Comparison of ENCODE assay signal across 11 mouse cellular contexts in the genomic region with DNA sequence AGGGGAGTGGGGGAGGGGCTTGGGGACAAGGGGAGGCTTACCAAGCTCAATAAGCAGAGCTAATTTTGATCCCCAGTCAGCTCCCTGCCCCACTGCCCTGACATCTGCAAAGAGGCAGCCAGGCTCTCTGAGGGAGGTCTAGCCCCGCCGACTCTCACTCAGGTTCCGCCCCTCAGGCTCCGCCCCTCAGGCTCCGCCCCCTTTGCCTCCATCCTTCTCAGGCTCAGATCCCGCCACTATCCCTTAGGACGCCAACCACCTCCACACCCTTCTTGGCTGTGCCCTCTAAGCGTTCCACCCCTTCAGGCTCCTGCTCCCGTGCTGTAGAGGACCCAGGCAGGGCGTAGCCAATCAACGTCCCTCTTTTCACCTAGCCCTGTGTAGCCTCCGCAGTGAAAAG. TPM values are rescaled to one million over a fixed set of nuclear protein-coding genes. Genes with fewer than 3 reads are reported as not detected.
DNase-seq lines count a peak whose midpoint lies in the region; ATAC-seq and TF ChIP-seq lines count a peak whose summit lies in the region.
"Had no signal": no experiment of that assay in that cellular context is flagged by ENCODE, and none has a peak within 500 bp of the region (broad histone marks: within the 10 kb centered on the region; RNA-seq: fewer than 3 reads in every experiment).

No protein-coding gene starts in this region.

- H3K27ac ChIP-seq in heart, embryonic 11.5 days (ENCODE audit: low read depth, low read length), result no peak overlapping the region
- no peak overlapping the region for H3K27ac ChIP-seq in ES-Bruce4 (ENCODE audit: insufficient read depth, low read length)
- no peak overlapping the region for H3K27ac ChIP-seq in forebrain, embryonic 15.5 days (replicated peaks)
- no peak overlapping the region for H3K27ac ChIP-seq in midbrain, embryonic 11.5 days (ENCODE audit: low read depth, low read length)
- H3K27ac ChIP-seq: liver, embryonic 14.5 days had no signal

- no peaks in the 10 kb centered on the region for H3K9me3 ChIP-seq in heart, embryonic 11.5 days (replicated peaks; ENCODE audit: control insufficient read depth, low read length)
- H3K9me3 ChIP-seq in ES-Bruce4 (replicated peaks; ENCODE audit: control insufficient read depth, insufficient read depth, low read length, poor library complexity, severe bottlenecking), result no peaks in the 10 kb centered on the region
- H3K9me3 ChIP-seq in forebrain, embryonic 15.5 days, result no peaks in the 10 kb centered on the region
- H3K9me3 ChIP-seq in midbrain, embryonic 11.5 days (ENCODE audit: control insufficient read depth, low read length), result no peaks in the 10 kb centered on the region

- DNase-seq in heart, adult 18-20 months, result no peak
- peak; percentile 97 for DNase-seq in midbrain, embryonic 11.5 days (ENCODE audit: low spot score, missing footprints)
- DNase-seq in cerebellum, postnatal 4 days (ENCODE audit: low spot score in 2 of 2), result no peak
- no peak for DNase-seq in gastrocnemius, postnatal 14 days
- DNase-seq in ovary, adult 18-20 months (ENCODE audit: low spot score), result no peak
- DNase-seq: gastrocnemius, postnatal 25 days; right cerebral cortex, postnatal 14 days had no signal

- no peaks in the 10 kb centered on the region; the same call in 1 of the 2 replicates for H3K27me3 ChIP-seq in heart, embryonic 11.5 days (ENCODE audit: control insufficient read depth, insufficient read depth, low read length)
- no peaks in the 10 kb centered on the region for H3K27me3 ChIP-seq in ES-Bruce4 (ENCODE audit: control insufficient read depth, insufficient read depth, low read length, poor library complexity, severe bottlenecking)
- no peaks in the 10 kb centered on the region for H3K27me3 ChIP-seq in forebrain, embryonic 15.5 days
- H3K27me3 ChIP-seq in midbrain, embryonic 11.5 days (ENCODE audit: control insufficient read depth, insufficient read depth, low read length), result no peaks in the 10 kb centered on the region

- ATAC-seq in heart, embryonic 11.5 days (replicated peaks; ENCODE audit: insufficient number of reproducible peaks, low FRiP score, low TSS enrichment), result peak; percentile 40; the same call in 1 of the 2 replicates
- no peak for ATAC-seq in forebrain, embryonic 15.5 days (replicated peaks)
- ATAC-seq in midbrain, embryonic 11.5 days (ENCODE audit: low FRiP score), result peak; percentile 62

- H3K9ac ChIP-seq in heart, embryonic 11.5 days (ENCODE audit: low read depth, low read length), result no peak overlapping the region
- no peak overlapping the region for H3K9ac ChIP-seq in ES-Bruce4 (ENCODE audit: low read depth, poor library complexity, severe bottlenecking)
- no peak overlapping the region for H3K9ac ChIP-seq in forebrain, embryonic 15.5 days (replicated peaks)
- H3K9ac ChIP-seq in midbrain, embryonic 11.5 days (ENCODE audit: low read length), result no peak overlapping the region
- H3K9ac ChIP-seq: liver, embryonic 14.5 days had no signal

- 5% methylated on average over 12 of the region's 12 CpGs for WGBS in heart, embryonic 11.5 days (ENCODE audit: insufficient replicate concordance)
- 12% methylated on average over 12 of the region's 12 CpGs for WGBS in forebrain, embryonic 15.5 days
- WGBS in midbrain, embryonic 11.5 days, result 5% methylated on average over 12 of the region's 12 CpGs

- intact Hi-C loops in gastrocnemius, postnatal 14 days (cut with DNase I; ENCODE audit: low total_unique reads), result no loop called here

- peak; percentile 25 for TF ChIP-seq POLR2A in ES-Bruce4 (IDR thresholded peaks at IDR 0.05; ENCODE audit: insufficient read depth, low read length)

- TF ChIP-seq EP300 in ES-Bruce4 (IDR thresholded peaks at IDR 0.05; ENCODE audit: insufficient read depth, low read depth, low read length), result no peak

- H3K4me3 ChIP-seq in heart, embryonic 11.5 days (ENCODE audit: low read depth, low read length), result no peak overlapping the region
- H3K4me3 ChIP-seq in ES-Bruce4 (ENCODE audit: low read depth, low read length), result peak overlapping the region; percentile 58
- H3K4me3 ChIP-seq in forebrain, embryonic 15.5 days, result no peak overlapping the region
- no peak overlapping the region for H3K4me3 ChIP-seq in midbrain, embryonic 11.5 days (ENCODE audit: low read depth, low read length)

- peaks cover 12% of the 10 kb centered on the region; the same call in 1 of the 2 replicates for H3K4me1 ChIP-seq in heart, embryonic 11.5 days (ENCODE audit: control insufficient read depth, insufficient read depth, low read length)
- H3K4me1 ChIP-seq in ES-Bruce4 (ENCODE audit: control insufficient read depth, insufficient read depth, low read length), result peaks cover 21% of the 10 kb centered on the region
- peaks cover 24% of the 10 kb centered on the region for H3K4me1 ChIP-seq in forebrain, embryonic 15.5 days
- H3K4me1 ChIP-seq in midbrain, embryonic 11.5 days (ENCODE audit: control insufficient read depth, insufficient read depth, low read length), result peaks cover 33% of the 10 kb centered on the region

- H3K36me3 ChIP-seq in heart, embryonic 11.5 days (ENCODE audit: control insufficient read depth, insufficient read depth, low read length), result no peaks in the 10 kb centered on the region
- H3K36me3 ChIP-seq in ES-Bruce4 (ENCODE audit: control insufficient read depth, insufficient read depth, low read length, poor library complexity, severe bottlenecking), result no peaks in the 10 kb centered on the region
- no peaks in the 10 kb centered on the region for H3K36me3 ChIP-seq in forebrain, embryonic 15.5 days
- H3K36me3 ChIP-seq in midbrain, embryonic 11.5 days (ENCODE audit: control insufficient read depth, insufficient read depth, low read length), result no peaks in the 10 kb centered on the region

- TF ChIP-seq CTCF in ES-Bruce4 (IDR thresholded peaks at IDR 0.05; ENCODE audit: low read depth, low read length), result no peak

- H3K4me2 ChIP-seq in heart, embryonic 11.5 days, result peak overlapping the region; percentile 53
- peak overlapping the region; percentile 18; the same call in 1 of the 2 replicates for H3K4me2 ChIP-seq in forebrain, embryonic 15.5 days (replicated peaks)
- H3K4me2 ChIP-seq in midbrain, embryonic 11.5 days, result peak overlapping the region; percentile 17; the same call in 1 of the 2 replicates

RNA-seq across cellular contexts. Expression of a gene that starts 49.0 kb away (rescaled TPM):
- polyA plus RNA-seq in heart, embryonic 11.5 days (2014; fragmentation: Nextera tagmentation; extraction: Ambion mirVana), result 24.0 and 28.8 TPM in 2 replicates
- total RNA-seq in heart, adult 18-20 months (2021), result 1 to 10 TPM; 3.9 to 5.0 TPM
- 1.8 and 4.4 TPM in 2 replicates for polyA plus RNA-seq in ES-Bruce4 (2011; ENCODE audit: insufficient read depth, insufficient read length, low read depth, missing spikeins)
- 21.3 and 24.9 TPM in 2 replicates for polyA plus RNA-seq in forebrain, embryonic 15.5 days (2015; fragmentation: Nextera tagmentation; extraction: Ambion mirVana)
- 7.4 TPM in 2 replicates for polyA plus RNA-seq in midbrain, embryonic 11.5 days (2014; fragmentation: Nextera tagmentation; extraction: Ambion mirVana)
- total RNA-seq in gastrocnemius, postnatal 14 days (2021), result under 1 TPM; 0.07 to 0.39 TPM
